Mouse (Mus musculus) megakaryocyte, embryonic 14.5 days (primary cell): Measurements from ENCODE around the gene Foxf1. TPM values are rescaled to one million over a fixed set of nuclear protein-coding genes. Genes with fewer than 3 reads are reported as not detected.

Source experiments
- H3K27me3 ChIP-seq: replicated peaks from 2 replicates; pipeline ENCODE3; 2012; ENCODE audit warnings: inconsistent platforms
- H3K36me3 ChIP-seq: replicated peaks from 2 replicates; pipeline ENCODE3; 2012; ENCODE audit warnings: low read length, inconsistent platforms, mixed read lengths
- H3K4me1 ChIP-seq: 2 replicates; pipeline ENCODE4 v1.6.1; 2012; ENCODE audit warnings: inconsistent platforms
- H3K4me3 ChIP-seq: replicated peaks from 2 replicates; pipeline ENCODE3; 2012; ENCODE audit warnings: moderate library complexity, mild to moderate bottlenecking, inconsistent platforms
- H3K9me3 ChIP-seq: 2 replicates; pipeline ENCODE4 v1.6.1; 2012; ENCODE audit warnings: inconsistent platforms
- FLI1 ChIP-seq: IDR thresholded peaks from 2 replicates; pipeline ENCODE4 v1.6.1; 2012; ENCODE audit warnings: low read length, inconsistent platforms, mixed read lengths
- GATA1 ChIP-seq: IDR thresholded peaks from 3 replicates; pipeline ENCODE4 v1.6.1; 2012; ENCODE audit warnings: mixed read lengths, low read length, inconsistent platforms, borderline replicate concordance
- polyA plus RNA-seq: library from polyadenylated mRNA; stranded (reverse); fragments of >175 nt; gene quantifications from 2 replicates; pipeline ENCODE4 v1.2.3, GENCODE M21; 2012; ENCODE audit warnings: low replicate concordance; ENCODE audit not compliant: insufficient read depth

Gene Foxf1
- polyA plus RNA-seq, 1 experiment = not detected

DNA sequence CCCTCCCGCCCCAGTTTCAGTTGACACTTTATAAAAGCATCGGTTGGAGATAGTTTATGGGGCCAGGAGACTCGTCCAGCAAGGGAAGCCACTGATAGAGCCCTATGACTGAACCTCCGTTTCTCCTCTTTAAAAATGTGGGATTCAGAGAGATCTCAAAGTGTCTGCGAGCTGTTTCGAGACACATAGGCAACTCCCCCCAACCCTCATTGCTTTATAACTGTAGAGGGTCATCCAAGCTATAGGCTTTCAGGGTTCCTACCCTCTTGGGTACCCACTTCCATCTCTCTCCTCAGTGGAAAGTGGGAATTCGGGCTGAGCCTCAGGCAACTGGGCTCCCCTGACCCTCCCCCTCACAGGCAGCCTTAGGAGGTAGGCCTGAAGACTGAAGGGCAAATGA is 2.8 kb upstream of the Foxf1 start:
- H3K4me3 ChIP-seq = no peak overlapping the region
- TF ChIP-seq FLI1 = no peak
- no peak for TF ChIP-seq GATA1
- H3K27me3 ChIP-seq = peaks cover 99% of the 10 kb centered on the region
- H3K4me1 ChIP-seq = peaks cover 21% of the 10 kb centered on the region
- no peaks in the 10 kb centered on the region for H3K36me3 ChIP-seq
- H3K9me3 ChIP-seq = no peaks in the 10 kb centered on the region

DNA sequence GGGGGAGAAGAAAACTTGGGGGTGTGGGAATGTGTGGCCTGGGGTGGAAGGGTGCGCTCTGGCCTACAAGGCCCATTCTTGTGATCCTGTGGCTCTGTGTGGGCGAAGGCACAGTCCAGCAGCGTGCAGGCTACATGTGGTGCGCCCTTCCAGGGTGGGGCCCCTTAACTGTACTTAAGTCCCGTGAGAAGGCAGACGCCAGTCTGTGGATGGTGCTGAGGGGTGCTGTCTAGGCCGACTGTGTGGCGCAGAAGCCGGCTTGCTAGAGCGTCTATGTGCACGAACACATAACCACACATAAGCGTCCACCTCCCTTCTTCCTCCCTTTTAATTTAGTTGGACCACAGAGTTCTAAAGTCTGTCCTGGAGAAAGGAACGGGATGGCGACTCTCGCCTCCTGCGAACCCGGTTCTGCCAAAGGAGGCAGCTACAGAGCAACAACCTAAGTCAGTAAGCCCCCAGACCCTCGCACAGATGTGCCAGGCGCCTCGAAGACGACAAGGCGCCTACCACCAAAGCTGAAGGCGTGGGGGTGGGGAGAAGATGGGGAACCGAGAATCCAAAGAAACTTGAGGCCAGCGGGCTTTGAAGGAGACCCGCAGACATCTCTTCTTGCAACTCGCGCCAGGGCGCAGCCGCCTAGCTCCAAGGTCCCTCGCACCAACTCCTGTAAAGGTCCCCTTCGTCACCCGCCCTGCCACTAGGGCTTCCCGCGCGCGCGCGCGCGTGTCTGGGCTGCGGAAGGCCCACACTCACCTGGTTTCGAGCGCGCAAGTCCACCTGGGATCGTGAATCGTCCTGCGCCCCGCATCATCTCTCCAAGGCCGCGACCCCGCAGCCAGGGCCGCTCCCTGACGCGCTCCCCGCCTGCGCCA is 1.7 kb upstream of the Foxf1 start:
- Histone ChIP-seq H3K27me3 (peaks cover 99% of the 10 kb centered on the region), H3K9me3 (no peaks in the 10 kb centered on the region), H3K36me3 (no peaks in the 10 kb centered on the region), H3K4me1 (peaks cover 21% of the 10 kb centered on the region), H3K4me3 (no peak overlapping the region)
- no peak for TF ChIP-seq FLI1

GRCm38 (mm10) chr8:121083093-121083935 is 872 bp upstream of the Foxf1 start:
- H3K36me3 ChIP-seq = no peaks in the 10 kb centered on the region
- TF ChIP-seq GATA1 (no peak), FLI1 (no peak)
- no peaks in the 10 kb centered on the region for H3K9me3 ChIP-seq
- H3K4me1 ChIP-seq = peaks cover 18% of the 10 kb centered on the region
- H3K4me3 ChIP-seq = peak overlapping the region; percentile 83
- peaks cover 99% of the 10 kb centered on the region for H3K27me3 ChIP-seq

- Histone ChIP-seq H3K9me3 (no peaks in the 10 kb centered on the region), H3K27me3 (peaks cover 99% of the 10 kb centered on the region), H3K4me1 (peaks cover 18% of the 10 kb centered on the region), H3K4me3 (peak overlapping the region; percentile 83), H3K36me3 (no peaks in the 10 kb centered on the region)
- TF ChIP-seq GATA1 (no peak), FLI1 (no peak)
Observed at GRCm38 (mm10) chr8:121083936-121084209, 313 bp upstream of the Foxf1 start.

DNA sequence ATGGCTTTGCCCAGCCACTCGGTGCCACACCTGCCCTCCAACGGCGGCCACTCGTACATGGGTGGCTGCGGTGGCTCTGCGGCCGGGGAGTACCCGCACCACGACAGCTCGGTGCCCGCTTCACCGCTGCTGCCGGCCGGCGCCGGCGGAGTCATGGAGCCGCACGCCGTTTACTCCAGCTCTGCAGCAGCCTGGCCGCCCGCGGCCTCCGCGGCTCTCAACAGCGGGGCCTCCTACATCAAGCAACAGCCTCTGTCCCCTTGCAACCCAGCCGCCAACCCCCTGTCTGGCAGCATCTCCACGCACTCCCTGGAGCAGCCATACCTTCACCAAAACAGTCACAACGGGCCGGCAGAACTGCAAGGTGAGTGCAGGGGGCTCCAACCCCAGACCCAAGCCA is 825 bp downstream of the Foxf1 start:
- Histone ChIP-seq H3K27me3 (peaks cover 99% of the 10 kb centered on the region), H3K36me3 (no peaks in the 10 kb centered on the region), H3K4me3 (peak overlapping the region; percentile 42), H3K4me1 (peaks cover 18% of the 10 kb centered on the region), H3K9me3 (no peaks in the 10 kb centered on the region)
- no peak for TF ChIP-seq FLI1
- TF ChIP-seq GATA1 = no peak

- Histone ChIP-seq H3K36me3 (no peaks in the 10 kb centered on the region), H3K4me3 (no peak overlapping the region), H3K4me1 (peaks cover 18% of the 10 kb centered on the region), H3K9me3 (no peaks in the 10 kb centered on the region), H3K27me3 (peaks cover 99% of the 10 kb centered on the region)
- TF ChIP-seq GATA1 (no peak), FLI1 (no peak)
Observed at GRCm38 (mm10) chr8:121085561-121085960, 1.4 kb downstream of the Foxf1 start.

DNA sequence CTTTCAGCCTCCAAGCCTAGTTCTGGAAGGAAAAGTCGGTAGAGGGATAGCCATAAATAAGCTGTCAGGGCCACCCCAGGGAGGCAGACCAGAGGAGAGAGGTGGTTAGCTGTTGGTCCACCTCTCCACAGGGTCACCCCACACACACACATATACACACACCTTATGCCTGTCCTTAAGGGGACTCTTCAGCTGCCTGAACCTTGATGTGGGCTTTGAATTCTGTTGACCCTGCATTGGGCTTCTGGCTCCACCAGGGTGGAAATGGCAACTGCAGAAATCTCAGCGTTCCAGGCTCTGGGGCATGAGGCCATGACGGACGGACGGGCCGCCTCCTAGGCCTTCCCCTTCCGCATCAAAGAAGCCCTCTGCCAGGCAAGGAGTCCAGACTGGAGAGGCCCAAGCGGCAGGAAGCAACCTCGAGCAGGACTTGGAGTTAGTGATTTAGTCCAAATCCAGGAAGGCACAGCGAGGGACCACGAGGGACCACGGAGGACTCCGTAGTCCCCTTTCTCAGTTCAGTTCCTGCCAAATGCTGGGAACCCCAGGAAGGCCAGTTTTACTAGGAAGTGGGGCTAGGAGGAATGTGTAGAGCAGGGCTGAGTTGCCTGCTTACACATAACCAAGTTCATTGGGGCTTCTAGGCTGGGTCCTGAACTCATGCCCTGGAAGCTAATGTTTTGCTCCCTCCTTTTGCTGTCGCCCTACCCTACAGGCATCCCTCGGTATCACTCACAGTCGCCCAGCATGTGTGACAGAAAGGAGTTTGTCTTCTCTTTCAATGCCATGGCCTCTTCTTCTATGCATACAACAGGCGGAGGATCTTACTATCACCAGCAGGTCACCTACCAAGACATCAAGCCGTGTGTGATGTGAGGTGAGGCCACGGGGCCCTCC is 2.1 kb downstream of the Foxf1 start:
- peaks cover 18% of the 10 kb centered on the region for H3K4me1 ChIP-seq
- no peaks in the 10 kb centered on the region for H3K36me3 ChIP-seq
- no peaks in the 10 kb centered on the region for H3K9me3 ChIP-seq
- peaks cover 99% of the 10 kb centered on the region for H3K27me3 ChIP-seq
- H3K4me3 ChIP-seq = no peak overlapping the region
- TF ChIP-seq GATA1 = no peak
- TF ChIP-seq FLI1 = no peak

GRCm38 (mm10) chr8:121088281-121088680 is 4.1 kb downstream of the Foxf1 start:
- Histone ChIP-seq H3K9me3 (no peaks in the 10 kb centered on the region), H3K4me3 (no peak overlapping the region), H3K27me3 (peaks cover 98% of the 10 kb centered on the region), H3K36me3 (no peaks in the 10 kb centered on the region), H3K4me1 (peaks cover 20% of the 10 kb centered on the region)
- TF ChIP-seq FLI1 = no peak
- TF ChIP-seq GATA1 = no peak

- TF ChIP-seq GATA1 = no peak
- no peak for TF ChIP-seq FLI1
- Histone ChIP-seq H3K4me3 (no peak overlapping the region), H3K27me3 (peaks cover 98% of the 10 kb centered on the region), H3K36me3 (no peaks in the 10 kb centered on the region), H3K4me1 (peaks cover 15% of the 10 kb centered on the region; the same call in 1 of the 2 replicates), H3K9me3 (no peaks in the 10 kb centered on the region)
Observed at GRCm38 (mm10) chr8:121088871-121089630, 4.9 kb downstream of the Foxf1 start.
